Mouse (Mus musculus) cerebellum, postnatal 14 days (tissue): ENCODE measurements around the gene BC048671.
A peak's percentile ranks its signal among the peaks of the same experiment; 100 is the strongest.

Source experiments
- DNase-seq, 2 experiments: peaks; one replicate each; pipeline ENCODE4 v3.0.0; 2021; ENCODE audit warnings: mixed read lengths in 2 of 2

Gene BC048671

DNA sequence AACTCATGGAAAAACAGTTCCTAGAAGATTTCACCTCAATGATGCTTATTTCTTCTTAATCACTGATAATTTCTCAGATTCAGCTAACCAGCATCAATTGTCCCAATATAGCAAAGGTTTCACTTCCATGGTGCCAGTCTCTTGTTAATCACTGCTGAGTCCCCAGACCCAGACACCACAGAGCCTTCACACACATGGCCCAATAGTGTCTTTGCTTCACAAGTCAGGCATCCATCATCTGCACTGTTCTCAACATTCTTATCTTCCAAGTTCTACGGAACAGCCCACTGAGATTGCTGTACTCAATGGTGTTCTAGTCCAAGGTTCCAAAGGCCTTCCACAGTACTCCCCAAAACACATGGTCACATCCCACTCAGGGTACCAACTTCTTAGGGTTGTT lies at the start of gene BC048671:
TSS of gene BC048671 (plus strand) at position 301 of the 400 bp plus-strand sequence.
- no peak for DNase-seq

DNA sequence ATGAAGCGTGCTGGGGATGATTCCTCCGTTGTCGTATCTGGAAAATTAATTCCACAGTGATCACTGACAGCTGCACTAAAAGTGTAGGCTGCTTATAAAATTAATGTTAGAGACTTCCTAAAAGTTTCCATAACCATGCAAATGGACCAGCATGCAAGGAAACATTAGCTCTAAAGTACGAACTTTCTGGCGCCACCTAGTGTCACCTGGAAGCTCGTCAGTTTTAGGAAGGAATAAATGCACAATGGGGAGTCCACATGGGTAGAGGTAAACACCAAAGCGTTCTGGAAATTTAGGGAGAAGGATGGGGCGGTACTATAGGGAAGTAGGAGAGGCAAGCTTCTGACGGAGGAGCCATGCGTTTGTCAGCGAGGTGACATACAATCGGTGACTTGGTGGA lies 12.8 kb upstream of the BC048671 start:
- DNase-seq, result peak; percentile 20 to 28

DNA sequence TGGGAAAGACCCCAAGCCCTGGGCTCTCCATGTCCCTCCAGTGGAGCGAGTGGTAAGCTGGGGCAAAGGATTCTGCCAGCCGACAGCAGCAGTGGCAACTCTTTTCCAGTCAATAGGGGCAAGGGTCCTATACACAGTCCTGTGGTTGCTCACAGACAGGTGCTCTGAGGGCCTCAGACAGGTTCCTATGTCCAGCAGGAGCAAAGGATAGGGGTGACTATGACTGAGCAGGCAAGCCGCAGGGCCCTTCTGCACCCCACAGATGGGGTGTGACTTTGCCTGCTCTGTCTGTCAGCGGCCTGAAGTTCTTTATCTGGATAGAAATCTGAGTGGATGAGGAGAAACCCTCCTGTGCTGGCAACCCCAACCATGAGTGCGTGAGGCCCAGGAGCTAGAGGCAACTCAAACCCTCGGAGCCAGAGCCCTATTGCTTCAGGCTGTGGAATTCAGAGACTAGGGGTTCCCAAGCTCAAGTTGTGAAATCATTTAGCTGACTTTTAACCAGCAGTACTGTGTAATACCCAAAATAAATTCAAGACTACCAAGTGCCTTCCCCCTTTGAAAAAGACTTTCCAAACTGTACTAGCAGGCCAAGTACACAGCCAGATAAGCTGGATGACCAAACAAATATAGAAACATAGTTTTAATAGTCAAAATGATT lies 5.4 kb downstream of the BC048671 start:
- DNase-seq, result no peak

DNA sequence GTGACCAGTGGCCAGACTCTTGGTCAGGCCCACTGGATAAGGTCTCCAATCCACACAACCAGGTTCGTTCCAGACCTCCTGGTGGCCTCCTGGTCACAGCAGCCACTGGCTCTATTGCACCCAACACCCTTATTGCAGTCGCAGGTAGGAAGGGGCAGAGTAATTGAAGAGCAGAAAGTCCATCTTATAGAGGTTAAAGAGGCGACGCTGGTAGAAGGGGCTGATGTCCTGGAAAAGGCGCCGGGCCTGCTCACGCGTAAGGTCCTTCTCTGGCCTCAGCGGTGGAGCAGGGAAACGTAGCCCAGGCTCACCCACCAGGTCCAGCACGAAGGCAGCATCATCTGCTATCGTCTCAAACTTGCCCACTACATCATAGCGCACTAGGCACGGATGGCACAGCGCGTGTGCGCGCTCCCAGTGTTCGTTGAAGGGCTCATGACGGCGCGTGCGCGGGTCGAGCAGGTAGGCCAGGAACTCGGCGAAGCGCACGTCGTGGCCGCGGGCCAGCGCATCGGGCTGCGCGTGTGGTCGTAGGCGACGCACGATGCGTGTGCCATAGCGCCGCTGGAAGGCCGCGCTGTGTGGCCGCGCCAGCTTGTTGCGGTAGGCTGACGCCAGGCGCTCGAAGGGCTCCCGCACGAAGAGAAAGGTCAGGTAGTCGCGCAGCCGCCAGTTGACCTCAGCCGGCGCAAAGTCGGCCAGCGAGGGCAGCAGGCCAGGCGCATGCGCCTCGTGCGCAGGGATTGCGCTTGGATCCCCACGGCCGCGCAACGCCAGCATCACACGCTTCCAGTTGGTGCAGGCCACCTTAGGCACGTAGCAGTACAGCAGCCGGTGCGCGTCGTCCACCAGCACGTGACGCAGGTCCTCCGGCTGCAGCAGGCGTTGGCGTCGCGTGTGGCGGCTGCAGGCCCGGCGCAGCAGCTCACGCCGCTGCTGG lies 8.1 kb downstream of the BC048671 start:
- DNase-seq, result no peak

DNA sequence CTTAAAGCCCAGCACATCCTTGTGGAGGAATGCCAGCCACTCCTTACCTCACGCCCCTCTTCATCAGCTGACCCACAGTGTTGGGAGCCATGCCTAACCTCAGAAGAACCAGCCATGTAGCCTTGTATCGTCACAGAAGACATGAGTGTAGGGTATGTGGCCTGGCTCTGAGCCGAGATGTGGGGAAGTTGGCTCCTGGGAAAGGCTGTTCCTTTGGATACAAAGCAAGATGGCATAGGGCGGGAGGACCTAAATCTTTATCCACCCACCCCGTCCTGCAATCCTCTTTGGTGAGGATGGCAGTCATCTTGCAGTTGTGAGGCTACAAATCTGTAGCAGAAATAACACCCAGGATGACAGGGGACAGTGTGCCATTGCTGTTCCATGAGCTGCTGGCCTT lies 14.9 kb downstream of the BC048671 start:
- no peak for DNase-seq

DNA sequence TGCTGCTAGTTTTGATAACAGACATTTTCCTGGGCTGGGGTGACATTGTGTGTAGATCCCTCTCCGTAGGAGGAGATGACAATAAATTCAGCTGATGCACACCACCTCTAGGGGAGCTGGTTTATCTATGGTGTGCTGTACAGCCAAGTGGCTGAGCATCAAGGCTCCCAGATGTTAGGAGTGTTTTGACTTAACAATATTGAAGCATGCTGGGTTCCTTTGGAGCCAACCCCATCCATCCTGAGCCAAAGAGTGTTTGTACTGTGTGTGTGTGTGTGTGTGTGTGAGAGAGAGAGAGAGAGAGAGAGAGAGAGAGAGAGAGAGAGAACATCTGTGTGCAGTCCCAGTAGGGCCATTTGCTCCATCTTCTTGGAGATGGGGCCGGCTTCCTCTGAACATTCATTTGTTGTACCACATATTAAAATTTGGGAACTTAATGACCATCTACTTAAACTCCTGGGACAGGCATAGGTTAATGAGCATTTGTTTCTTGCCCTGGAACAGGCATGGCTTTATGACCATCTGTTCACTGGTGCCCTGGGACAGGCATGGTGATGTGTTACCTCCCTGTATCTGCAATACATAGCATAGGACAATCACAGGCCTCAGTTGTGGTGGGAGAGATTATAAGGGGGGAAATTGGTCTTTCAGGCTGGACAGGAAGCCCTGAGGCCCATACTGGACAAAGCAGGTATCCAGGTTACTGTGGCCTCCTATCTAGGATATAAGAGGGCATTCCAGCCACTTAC lies 16.7 kb downstream of the BC048671 start:
- DNase-seq, result peak in 1 of 2 experiments; percentile 2

DNA sequence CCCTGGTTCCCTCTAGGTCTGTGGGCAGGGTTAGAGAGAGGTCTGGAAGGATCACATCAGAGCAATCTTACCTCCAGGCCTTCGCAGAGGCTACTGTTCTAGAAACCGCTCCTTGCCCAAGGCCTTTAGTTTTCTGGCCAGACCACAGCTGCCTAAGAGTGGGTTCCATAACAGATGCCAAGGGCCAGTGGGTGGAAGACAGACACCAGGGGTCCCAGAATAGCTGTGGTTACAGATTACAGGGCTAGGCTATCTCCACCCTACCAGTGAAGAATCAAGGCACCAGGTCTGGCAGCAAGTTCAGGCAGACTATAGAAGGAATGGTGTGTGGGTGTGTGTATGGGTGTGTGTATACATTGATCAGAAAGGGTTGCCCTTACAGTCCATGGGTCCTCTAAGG lies 18.0 kb downstream of the BC048671 start:
- peak in 1 of 2 experiments; percentile 1 for DNase-seq

DNA sequence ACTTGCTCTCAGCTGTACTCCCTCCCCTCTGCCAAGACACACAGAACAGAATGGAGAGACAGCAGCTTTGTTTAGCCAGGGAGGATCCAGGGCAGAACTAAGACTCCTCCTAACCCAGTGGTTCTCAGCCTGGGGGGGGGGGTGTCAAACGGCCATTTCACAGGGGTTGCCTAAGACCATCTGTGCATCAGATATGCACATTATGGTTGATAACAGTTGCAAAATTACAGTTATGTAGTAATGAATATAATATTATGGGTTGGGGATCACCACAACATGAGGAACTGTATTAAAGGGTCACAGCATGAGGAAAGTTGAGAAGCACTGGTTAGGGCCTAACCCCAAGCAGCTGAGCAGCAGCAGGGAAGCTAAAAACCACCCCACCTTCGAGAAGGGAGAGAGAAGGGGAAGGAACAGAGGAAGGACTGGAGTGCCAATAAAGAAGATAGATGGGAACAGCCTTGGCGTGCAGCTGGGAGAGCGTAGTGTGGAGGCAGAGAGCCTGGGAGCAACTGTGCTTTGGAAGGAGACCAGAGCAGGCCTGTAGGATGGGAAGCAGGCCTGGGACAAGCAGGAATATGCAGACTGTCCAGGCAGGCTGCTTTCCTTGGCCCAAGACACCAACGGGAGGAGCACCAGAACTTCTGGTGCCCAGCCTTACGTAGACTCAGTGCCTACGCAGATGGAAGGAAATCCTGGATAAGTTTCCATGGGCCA lies 18.6 kb downstream of the BC048671 start:
- DNase-seq, result peak in 1 of 2 experiments; percentile 21

DNA sequence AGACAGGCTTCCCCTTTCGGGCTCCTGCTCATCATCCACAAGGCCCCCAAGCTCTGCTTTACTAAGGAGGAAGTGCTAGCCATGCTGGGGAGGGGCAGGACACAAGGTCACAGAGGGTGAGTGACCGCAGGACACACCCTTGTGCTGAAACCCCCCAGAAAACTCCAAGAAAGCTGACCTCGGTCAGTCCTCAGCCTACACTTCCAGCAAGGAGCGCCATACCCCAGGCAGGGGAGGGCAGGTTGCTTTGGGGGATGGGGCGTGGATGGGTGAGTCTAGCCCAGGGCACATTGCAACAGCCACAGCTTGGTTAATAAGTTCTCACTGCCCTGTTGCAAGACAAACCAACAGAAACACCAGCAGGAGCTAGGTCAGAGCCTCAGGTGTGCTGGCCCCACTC lies 19.4 kb downstream of the BC048671 start:
- no peak for DNase-seq

DNA sequence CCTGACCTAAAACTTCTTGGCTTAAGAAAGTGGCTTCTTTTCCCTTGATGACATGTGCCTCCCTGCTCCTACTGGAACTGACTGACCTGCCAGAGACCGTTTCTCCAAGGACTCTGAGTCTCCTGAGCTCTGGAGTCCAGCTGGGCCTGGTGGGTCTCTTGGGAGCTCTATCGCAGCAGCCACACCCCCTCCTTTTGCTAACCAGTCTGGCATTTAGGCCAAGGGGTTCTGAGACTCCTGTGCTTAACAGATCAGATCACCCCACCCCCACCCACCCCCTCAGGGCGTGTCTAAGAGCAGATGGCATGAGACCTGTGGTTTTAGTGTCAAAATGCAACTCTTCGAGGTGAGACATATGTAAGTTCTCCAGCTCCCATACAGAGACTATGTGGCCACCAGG lies 20.8 kb downstream of the BC048671 start:
- DNase-seq, result no peak

DNA sequence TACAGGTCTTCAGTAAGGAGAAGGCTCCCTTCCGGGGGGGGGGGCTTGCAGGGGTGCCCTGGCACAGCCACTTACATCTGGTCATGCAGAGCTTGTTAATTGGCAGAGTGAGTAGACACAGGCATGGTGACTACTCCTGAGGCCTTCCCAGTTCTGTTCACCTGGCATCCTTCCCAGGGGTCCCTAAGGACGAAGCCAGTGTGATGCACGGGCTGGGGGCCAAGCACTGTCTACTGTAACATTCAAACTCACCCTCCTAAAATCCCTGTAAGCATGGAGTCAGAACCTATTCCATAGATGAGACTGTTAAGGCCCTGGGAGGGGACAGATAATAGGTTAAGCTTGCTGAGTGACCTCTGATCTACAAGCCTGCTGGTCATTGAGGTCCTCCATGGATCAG lies 23.0 kb downstream of the BC048671 start:
- DNase-seq, result peak; percentile 51 to 56

DNA sequence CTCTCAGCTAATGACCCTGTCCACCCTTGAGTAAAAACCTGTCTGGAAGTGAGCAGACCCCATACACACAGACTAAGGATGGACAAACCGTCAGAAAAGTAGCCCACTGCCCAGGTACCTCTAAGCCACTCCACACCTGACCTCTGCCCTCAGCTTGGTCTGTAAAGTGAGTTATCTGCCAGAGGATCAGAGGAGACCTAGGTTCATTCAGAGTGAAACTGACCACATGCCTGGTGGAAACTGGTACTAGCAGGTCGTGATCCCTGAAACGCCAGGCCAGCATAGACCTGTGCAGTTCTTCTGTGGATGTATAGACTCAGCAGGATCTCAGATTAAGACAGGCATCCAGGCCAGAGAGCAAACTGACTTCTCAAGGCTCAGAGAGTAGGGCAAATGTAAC lies 23.4 kb downstream of the BC048671 start:
- no peak for DNase-seq

DNA sequence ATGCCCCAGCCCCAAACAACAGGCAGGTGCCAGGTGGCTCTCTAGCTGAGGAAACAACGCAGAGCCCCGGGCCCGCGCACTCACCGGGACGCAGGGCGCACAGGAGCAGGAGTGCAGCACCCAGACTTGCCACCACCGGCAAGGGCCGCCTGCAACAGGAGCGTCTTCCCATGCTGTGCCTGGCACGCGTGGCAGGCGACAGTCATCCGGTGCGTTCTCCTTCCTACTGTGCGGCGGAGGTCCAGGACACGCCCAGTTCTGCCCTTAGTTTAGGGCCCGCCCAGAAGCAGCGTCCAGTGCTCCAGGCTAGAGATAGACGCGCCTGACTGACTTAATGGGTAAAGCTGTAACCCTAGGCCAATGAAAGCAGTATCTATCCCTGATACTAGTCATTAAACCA lies 24.0 kb downstream of the BC048671 start, which contains the start of gene Chst13:
TSS of gene Chst13 (minus strand) at position 195 of the 400 bp plus-strand sequence.
- DNase-seq, result peak; percentile 19 to 34

DNA sequence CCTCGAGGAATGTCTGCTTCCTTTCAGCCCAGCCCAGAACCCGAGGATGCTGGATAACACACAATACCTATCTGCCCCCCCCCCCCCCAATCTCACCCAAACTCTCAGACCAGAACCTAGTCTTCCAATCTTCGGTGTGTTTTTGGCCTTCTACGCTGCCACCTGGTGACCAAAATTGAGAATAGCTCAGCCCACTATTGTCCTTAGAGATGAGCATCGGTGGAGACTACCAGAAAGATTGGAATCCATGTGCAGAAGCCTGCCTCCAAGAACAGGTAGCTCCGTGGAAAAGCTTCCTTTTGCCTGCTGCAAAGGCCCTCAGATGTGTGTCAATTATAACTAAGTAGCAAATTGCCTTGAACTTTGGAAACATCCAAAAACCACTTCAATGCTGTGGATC lies 26.7 kb downstream of the BC048671 start:
- DNase-seq, result peak; percentile 60 to 69

DNA sequence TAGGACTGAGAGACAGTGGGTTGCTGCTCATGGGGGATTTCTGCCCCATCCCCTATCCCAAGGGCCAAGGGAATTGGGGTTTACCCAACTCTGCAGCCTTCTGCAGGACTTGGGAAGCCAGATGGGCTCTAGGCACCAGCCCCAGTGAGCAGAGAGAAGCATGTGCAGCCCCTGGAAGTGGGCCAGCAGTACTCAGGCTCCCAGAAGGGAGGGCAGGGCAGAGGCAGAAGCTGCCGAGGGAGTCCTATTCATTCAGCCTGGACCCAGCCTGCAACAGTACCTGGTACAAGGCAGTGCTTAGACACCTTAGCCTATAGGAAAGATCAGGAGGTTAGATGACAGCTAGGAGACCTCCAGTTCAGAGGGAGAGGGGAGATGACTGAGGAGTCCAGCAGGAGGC lies 28.9 kb downstream of the BC048671 start:
- DNase-seq, result peak; percentile 80 to 86

DNA sequence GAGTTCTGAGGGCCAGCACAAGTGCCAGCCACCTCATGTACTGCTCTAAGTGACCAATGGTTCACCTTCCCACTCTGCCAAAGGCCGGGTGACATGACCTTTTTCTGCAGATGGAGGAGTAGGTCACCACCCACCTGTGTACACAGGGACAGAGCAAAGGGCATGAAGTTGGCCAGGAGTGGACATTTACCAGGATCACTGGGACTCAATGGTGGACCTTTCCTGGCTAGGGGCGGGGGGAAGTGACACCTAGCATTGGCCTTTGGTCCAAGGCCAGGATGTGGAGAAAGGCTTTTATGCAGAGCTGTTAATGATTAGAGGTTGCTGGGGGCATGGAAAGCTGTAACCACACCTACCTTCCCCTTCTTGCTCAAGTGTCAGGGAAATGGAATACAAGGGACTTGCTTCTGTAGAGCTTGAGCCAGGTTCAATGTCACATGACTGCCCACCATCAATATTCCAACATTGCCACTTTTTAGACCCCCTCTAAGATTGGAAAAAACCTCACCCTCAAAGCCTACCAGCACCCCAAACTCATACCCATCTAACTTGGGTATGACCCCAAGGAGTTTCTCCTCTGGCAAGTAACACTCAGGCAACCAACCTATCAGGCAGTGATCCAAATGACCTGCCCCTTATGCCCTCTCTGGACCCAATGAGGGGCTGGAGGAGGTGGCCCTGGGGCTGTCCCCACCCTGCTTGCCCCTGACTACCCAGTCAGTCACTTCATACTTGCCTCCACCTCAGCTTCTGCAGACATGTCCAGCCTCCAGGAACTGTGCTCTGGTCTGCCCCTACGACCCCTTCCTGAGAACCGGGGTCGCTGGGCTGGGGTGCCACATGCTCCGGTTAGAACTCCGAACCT lies 31.8 kb downstream of the BC048671 start, which contains the start of gene Uroc1:
TSS of gene Uroc1 (plus strand) at position 724 of the 865 bp plus-strand sequence.
- DNase-seq, result no peak

DNA sequence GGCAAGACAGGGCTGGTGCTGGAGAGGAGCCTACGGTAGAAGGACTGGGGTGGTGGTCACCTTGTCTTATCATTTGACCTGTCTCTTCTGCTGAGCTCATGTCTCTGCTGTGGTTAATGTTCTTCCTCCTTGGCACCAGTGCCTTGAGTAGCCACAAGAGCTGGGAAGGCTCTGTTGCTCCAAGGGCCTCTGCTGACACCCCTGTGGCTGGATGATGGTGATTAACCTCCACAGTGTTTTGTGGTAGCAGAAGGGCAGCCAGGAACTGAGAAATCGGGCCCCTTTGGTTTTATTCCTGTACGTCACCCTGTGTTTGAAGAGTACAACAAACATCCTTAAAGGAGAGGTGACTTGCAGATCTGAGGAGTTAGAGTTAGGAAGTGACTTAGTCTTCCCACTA lies 33.2 kb downstream of the BC048671 start:
- DNase-seq, result no peak

DNA sequence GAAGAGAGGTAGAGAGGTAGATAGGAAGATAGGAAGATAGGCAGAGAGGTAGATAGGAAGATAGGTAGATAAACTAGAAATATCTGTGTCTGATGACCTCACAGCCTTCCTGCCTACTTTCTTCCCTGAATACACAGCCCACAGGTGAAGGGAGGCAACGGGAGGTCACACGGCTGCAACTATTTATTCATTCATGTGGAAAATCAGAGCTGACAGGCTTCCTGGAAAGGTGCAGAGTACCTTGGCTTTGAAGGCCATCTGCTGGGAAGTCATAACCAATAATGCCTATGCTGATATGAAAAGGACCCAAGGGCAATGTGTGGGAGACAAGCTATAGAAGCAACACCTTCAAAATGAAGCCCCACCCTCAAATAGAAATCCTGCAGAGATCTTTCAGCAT lies 41.3 kb downstream of the BC048671 start:
- peak; percentile 37 to 66 for DNase-seq

DNA sequence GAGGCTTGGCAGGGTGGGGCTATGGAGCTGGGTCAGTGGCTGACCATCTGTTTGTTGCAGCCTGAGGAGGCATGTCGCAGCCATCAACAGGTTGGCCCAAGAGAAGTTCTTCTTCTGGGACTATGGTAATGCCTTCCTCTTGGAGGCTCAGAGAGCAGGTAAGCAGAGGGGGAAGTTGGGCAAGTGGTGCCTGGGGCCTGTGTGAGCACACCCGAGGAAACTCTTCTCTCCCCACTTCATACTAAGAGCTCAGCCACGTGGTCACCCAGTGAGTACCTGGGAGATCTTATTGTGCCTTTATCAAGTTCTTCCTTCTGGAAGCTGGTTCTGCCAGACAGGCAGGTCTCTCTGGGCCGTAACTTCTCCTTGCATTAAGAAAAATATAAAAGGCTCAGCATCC lies 46.2 kb downstream of the BC048671 start:
- DNase-seq, result no peak

DNA sequence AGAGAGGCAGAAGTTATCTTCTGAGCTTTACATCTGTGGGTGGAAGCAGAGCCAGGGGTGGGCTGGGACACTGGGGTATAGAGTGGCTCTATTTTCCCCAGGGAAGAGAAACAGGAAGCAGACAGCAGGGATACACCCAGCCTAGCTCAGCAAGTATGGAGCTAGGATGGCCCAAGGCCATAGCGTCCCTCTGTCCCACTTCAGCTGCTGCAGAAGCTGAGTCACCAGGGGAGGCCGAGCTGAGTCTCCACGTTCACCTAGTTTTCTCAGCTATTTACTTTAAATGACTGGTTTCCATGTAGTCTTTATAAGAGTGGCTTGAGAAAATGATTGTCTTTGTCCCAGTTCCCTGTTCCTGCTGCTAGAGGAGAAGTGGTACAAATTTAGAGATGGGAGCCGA lies 47.5 kb downstream of the BC048671 start:
- no peak for DNase-seq

DNA sequence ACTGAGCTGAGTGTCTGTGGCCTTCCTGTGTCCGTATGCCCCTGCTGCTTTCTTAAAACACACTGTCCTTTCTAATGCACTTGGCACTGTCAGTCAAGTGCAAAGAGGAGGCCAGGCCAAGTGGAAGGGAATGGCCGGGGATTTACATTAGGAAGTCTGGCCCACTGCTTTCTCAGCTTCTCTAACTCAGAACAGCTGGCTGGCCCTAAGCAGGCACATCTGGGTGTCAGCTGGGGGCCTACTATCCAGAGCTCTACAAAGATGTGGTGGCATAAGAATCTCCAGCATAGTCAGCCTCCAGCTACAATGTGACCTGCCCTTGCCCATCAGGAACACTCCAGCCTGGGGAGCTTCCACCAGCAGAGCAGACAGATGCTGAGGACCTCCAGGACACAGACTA lies 49.0 kb downstream of the BC048671 start:
- DNase-seq, result no peak
